Mouse (Mus musculus) midbrain, embryonic 11.5 days (tissue): ENCODE results near the gene Eif4e2. TPM values are rescaled to one million over a fixed set of nuclear protein-coding genes. Genes with fewer than 3 reads are reported as not detected.

ENCODE experiments used
- ATAC-seq: fragments of 200-750 bp; cut with Nextera tagmentation; 2 replicates; pipeline ENCODE4 v1.8.0; 2017; ENCODE audit warnings: moderate TSS enrichment, moderate library complexity; ENCODE audit not compliant: low FRiP score
- DNase-seq: peaks from one replicate; pipeline ENCODE4 v3.0.0; 2015; ENCODE audit warnings: low spot score; ENCODE audit errors: missing footprints
- H3K27ac ChIP-seq: fragments of 300-500 bp; sonication (generic); 2 replicates; pipeline ENCODE4 v1.5.1; 2014; ENCODE audit warnings: low read depth, low read length
- H3K27me3 ChIP-seq: fragments of 300-500 bp; sonication (generic); 2 replicates; pipeline ENCODE4 v1.6.1; 2014; ENCODE audit warnings: mild to moderate bottlenecking, low read length, moderate library complexity, mixed read lengths; ENCODE audit not compliant: control insufficient read depth, insufficient read depth
- H3K36me3 ChIP-seq: fragments of 300-500 bp; sonication (generic); 2 replicates; pipeline ENCODE4 v1.6.1; 2014; ENCODE audit warnings: mild to moderate bottlenecking, low read length, moderate library complexity, mixed read lengths; ENCODE audit not compliant: control insufficient read depth, insufficient read depth
- H3K4me1 ChIP-seq: fragments of 300-500 bp; sonication (generic); 2 replicates; pipeline ENCODE4 v1.6.1; 2014; ENCODE audit warnings: low read length; ENCODE audit not compliant: control insufficient read depth, insufficient read depth
- H3K4me2 ChIP-seq: fragments of 300-500 bp; sonication (generic); 2 replicates; pipeline ENCODE4 v1.6.1; 2014; ENCODE audit warnings: mild to moderate bottlenecking, moderate library complexity
- H3K4me3 ChIP-seq: fragments of 300-500 bp; sonication (generic); 2 replicates; pipeline ENCODE4 v1.5.1; 2014; ENCODE audit warnings: low read depth, low read length
- H3K9ac ChIP-seq: fragments of 300-500 bp; sonication (generic); 2 replicates; pipeline ENCODE4 v1.6.1; 2014; ENCODE audit warnings: low read length
- H3K9me3 ChIP-seq: fragments of 300-500 bp; sonication (generic); 2 replicates; pipeline ENCODE4 v1.6.1; 2016; ENCODE audit warnings: low read length; ENCODE audit not compliant: control insufficient read depth
- WGBS: fragments of 180-500 bp; shearing (Covaris S2); extraction: QIAGEN DNeasy Blood & Tissue Kit; methylation state at CpG from one replicate; pipeline ENCODE4 v1.1.7; 2014; 5-methylcytosine and 5-hydroxymethylcytosine counted together
- polyA plus RNA-seq: library from polyadenylated mRNA; unstranded; fragments of >200 nt; fragmentation: Nextera tagmentation; extraction: Ambion mirVana; gene quantifications from 2 replicates; pipeline ENCODE4 v1.2.1, GENCODE M21; 2014

The Eif4e2 gene
- polyA plus RNA-seq, 1 experiment from 2014 or later: 130 TPM

GRCm38 (mm10) chr1:87245430-87245829, 31.7 kb downstream of the Eif4e2 start:
- Histone ChIP-seq H3K4me3 (no peak overlapping the region), H3K4me2 (no peak overlapping the region), H3K27ac (no peak overlapping the region), H3K4me1 (no peaks in the 10 kb centered on the region), H3K9me3 (no peaks in the 10 kb centered on the region), H3K27me3 (no peaks in the 10 kb centered on the region), H3K9ac (no peak overlapping the region), H3K36me3 (no peaks in the 10 kb centered on the region)
- 39% methylated on average over 1 of the region's 1 CpGs for WGBS
- DNase-seq: no peak
- no peak for ATAC-seq

GRCm38 (mm10) chr1:87245929-87246815, 32.5 kb downstream of the Eif4e2 start:
- Histone ChIP-seq H3K4me1 (no peaks in the 10 kb centered on the region), H3K36me3 (no peaks in the 10 kb centered on the region), H3K4me2 (no peak overlapping the region), H3K4me3 (no peak overlapping the region), H3K9ac (no peak overlapping the region), H3K27me3 (no peaks in the 10 kb centered on the region), H3K27ac (no peak overlapping the region), H3K9me3 (no peaks in the 10 kb centered on the region)
- peak; percentile 98 for DNase-seq
- 30% methylated on average over 22 of the region's 22 CpGs for WGBS
- ATAC-seq: peak; percentile 85

GRCm38 (mm10) chr1:87252040-87252609, 38.4 kb downstream of the Eif4e2 start:
- DNase-seq (no peak), ATAC-seq (no peak)
- Histone ChIP-seq H3K36me3 (no peaks in the 10 kb centered on the region), H3K4me3 (no peak overlapping the region), H3K9me3 (no peaks in the 10 kb centered on the region), H3K4me2 (no peak overlapping the region), H3K4me1 (no peaks in the 10 kb centered on the region), H3K27ac (no peak overlapping the region), H3K9ac (no peak overlapping the region), H3K27me3 (no peaks in the 10 kb centered on the region)
- 65% methylated on average over 5 of the region's 5 CpGs for WGBS

- ATAC-seq: no peak
- no peak overlapping the region for H3K4me3 ChIP-seq
- DNase-seq: no peak
- H3K4me1 ChIP-seq: no peaks in the 10 kb centered on the region; the same call in 1 of the 2 replicates
- H3K27me3 ChIP-seq: peaks cover 2% of the 10 kb centered on the region; the same call in 1 of the 2 replicates
- H3K4me2 ChIP-seq: no peak overlapping the region
- H3K27ac ChIP-seq: no peak overlapping the region
- no peak overlapping the region for H3K9ac ChIP-seq
- H3K9me3 ChIP-seq: no peaks in the 10 kb centered on the region
- no peaks in the 10 kb centered on the region for H3K36me3 ChIP-seq
- 71% methylated on average over 4 of the region's 4 CpGs for WGBS
Observed at GRCm38 (mm10) chr1:87255173-87255572, 41.5 kb downstream of the Eif4e2 start.

GRCm38 (mm10) chr1:87257691-87258090, 44.0 kb downstream of the Eif4e2 start:
- H3K27ac ChIP-seq: no peak overlapping the region
- no peak overlapping the region for H3K4me3 ChIP-seq
- ATAC-seq: no peak
- DNase-seq: no peak
- no peak overlapping the region for H3K9ac ChIP-seq
- peaks cover 10% of the 10 kb centered on the region for H3K27me3 ChIP-seq
- H3K9me3 ChIP-seq: no peaks in the 10 kb centered on the region
- H3K4me1 ChIP-seq: no peaks in the 10 kb centered on the region; the same call in 1 of the 2 replicates
- WGBS: 20% methylated on average over 9 of the region's 11 CpGs
- no peaks in the 10 kb centered on the region for H3K36me3 ChIP-seq
- no peak overlapping the region for H3K4me2 ChIP-seq

GRCm38 (mm10) chr1:87258484-87258883, 44.8 kb downstream of the Eif4e2 start:
- no peak overlapping the region for H3K9ac ChIP-seq
- no peak overlapping the region for H3K4me2 ChIP-seq
- WGBS: 14% methylated on average over 14 of the region's 14 CpGs
- no peaks in the 10 kb centered on the region; the same call in 1 of the 2 replicates for H3K4me1 ChIP-seq
- no peak for ATAC-seq
- H3K36me3 ChIP-seq: no peaks in the 10 kb centered on the region
- no peak overlapping the region for H3K4me3 ChIP-seq
- no peak for DNase-seq
- H3K9me3 ChIP-seq: no peaks in the 10 kb centered on the region
- peaks cover 18% of the 10 kb centered on the region for H3K27me3 ChIP-seq
- H3K27ac ChIP-seq: no peak overlapping the region

- DNase-seq: no peak
- Histone ChIP-seq H3K27me3 (peaks cover 26% of the 10 kb centered on the region), H3K36me3 (no peaks in the 10 kb centered on the region), H3K9ac (no peak overlapping the region), H3K4me2 (no peak overlapping the region), H3K27ac (no peak overlapping the region), H3K4me3 (no peak overlapping the region), H3K9me3 (no peaks in the 10 kb centered on the region), H3K4me1 (peaks cover 4% of the 10 kb centered on the region)
- no peak for ATAC-seq
- 78% methylated on average over 2 of the region's 2 CpGs for WGBS
Observed at GRCm38 (mm10) chr1:87259316-87259715, 45.6 kb downstream of the Eif4e2 start.

GRCm38 (mm10) chr1:87263257-87263656, 49.5 kb downstream of the Eif4e2 start:
- Histone ChIP-seq H3K9ac (no peak overlapping the region), H3K9me3 (no peaks in the 10 kb centered on the region), H3K4me1 (peaks cover 10% of the 10 kb centered on the region), H3K27me3 (peaks cover 54% of the 10 kb centered on the region), H3K4me2 (peak overlapping the region; percentile 1; the same call in 1 of the 2 replicates), H3K36me3 (no peaks in the 10 kb centered on the region), H3K4me3 (no peak overlapping the region), H3K27ac (no peak overlapping the region)
- DNase-seq: peak; percentile 92
- WGBS: 3% methylated on average over 9 of the region's 9 CpGs
- no peak for ATAC-seq

GRCm38 (mm10) chr1:87263796-87264133, 50.1 kb downstream of the Eif4e2 start:
- H3K4me3 ChIP-seq: peak overlapping the region; percentile 49
- 0 out of 2 replicates have a peak, but pooled peaks have one; percentile 56 for ATAC-seq
- H3K9ac ChIP-seq: 0 out of 2 replicates have a peak overlapping the region, but pooled peaks have one; percentile 52
- H3K4me1 ChIP-seq: peaks cover 10% of the 10 kb centered on the region
- H3K27ac ChIP-seq: no peak overlapping the region
- WGBS: under 1% methylated on average over 12 of the region's 12 CpGs
- no peaks in the 10 kb centered on the region for H3K36me3 ChIP-seq
- peaks cover 54% of the 10 kb centered on the region for H3K27me3 ChIP-seq
- peak overlapping the region; percentile 98 for H3K4me2 ChIP-seq
- no peak for DNase-seq
- H3K9me3 ChIP-seq: no peaks in the 10 kb centered on the region
